In the genomic region with DNA sequence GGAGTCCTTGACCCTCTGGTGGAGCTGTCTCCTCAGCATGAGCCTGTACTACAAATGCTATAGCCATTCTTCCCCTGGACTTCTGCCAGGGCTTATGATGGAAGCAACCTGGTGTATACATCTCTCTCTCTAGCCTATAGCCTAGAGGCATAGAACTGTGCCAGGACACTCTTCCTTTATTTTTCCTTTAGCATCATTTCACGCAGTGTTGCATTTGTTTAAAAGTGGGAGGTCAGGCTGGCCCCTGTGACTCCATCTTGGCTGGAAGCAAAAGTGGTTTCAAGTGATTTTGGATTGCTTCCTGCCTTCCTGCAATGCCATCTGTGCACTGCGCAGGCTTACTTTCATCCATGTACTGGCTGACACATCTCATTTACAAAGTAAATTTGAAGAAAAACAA, we compare ENCODE assay signal across 24 mouse cellular contexts. TPM values are rescaled to one million over a fixed set of nuclear protein-coding genes. Genes with fewer than 3 reads are reported as not detected.
A peak's percentile ranks its signal among the peaks of the same experiment; 100 is the strongest.
DNase-seq lines count a peak whose midpoint lies in the region; ATAC-seq lines count a peak whose summit lies in the region.
"Had no signal": no experiment of that assay in that cellular context is flagged by ENCODE, and none has a peak within 500 bp of the region (broad histone marks: within the 10 kb centered on the region; RNA-seq: fewer than 3 reads in every experiment).

No protein-coding gene starts in this region.

- ATAC-seq in embryonic facial prominence, embryonic 14.5 days (ENCODE audit: low read depth) = peak; percentile 62; the same call in 1 of the 2 replicates
- no peak for ATAC-seq in midbrain, embryonic 14.5 days (ENCODE audit: low FRiP score, low TSS enrichment)
- no peak for ATAC-seq in midbrain, embryonic 11.5 days (ENCODE audit: low FRiP score)
- no peak for ATAC-seq in kidney, embryonic 15.5 days (replicated peaks; ENCODE audit: low FRiP score)
- ATAC-seq: intestine, embryonic 15.5 days had no signal

- H3K27me3 ChIP-seq in embryonic facial prominence, embryonic 14.5 days (replicated peaks; ENCODE audit: control insufficient read depth, insufficient read depth, low read length) = no peaks in the 10 kb centered on the region
- H3K27me3 ChIP-seq in embryonic facial prominence, embryonic 10.5 days (replicated peaks; ENCODE audit: low read depth, poor library complexity, severe bottlenecking) = no peaks in the 10 kb centered on the region
- no peaks in the 10 kb centered on the region for H3K27me3 ChIP-seq in midbrain, embryonic 14.5 days (ENCODE audit: control insufficient read depth, insufficient read depth, low read length)
- H3K27me3 ChIP-seq in midbrain, embryonic 11.5 days (ENCODE audit: control insufficient read depth, insufficient read depth, low read length) = no peaks in the 10 kb centered on the region
- no peaks in the 10 kb centered on the region for H3K27me3 ChIP-seq in kidney, embryonic 15.5 days
- H3K27me3 ChIP-seq: heart, embryonic 15.5 days; hindbrain, embryonic 15.5 days; intestine, embryonic 15.5 days; limb, embryonic 15.5 days; lung, embryonic 15.5 days had no signal

- H3K36me3 ChIP-seq in embryonic facial prominence, embryonic 14.5 days (ENCODE audit: control insufficient read depth, insufficient read depth, low read length) = no peaks in the 10 kb centered on the region
- no peaks in the 10 kb centered on the region for H3K36me3 ChIP-seq in embryonic facial prominence, embryonic 10.5 days (replicated peaks)
- no peaks in the 10 kb centered on the region for H3K36me3 ChIP-seq in midbrain, embryonic 14.5 days (ENCODE audit: control insufficient read depth, insufficient read depth, low read length)
- H3K36me3 ChIP-seq in midbrain, embryonic 11.5 days (ENCODE audit: control insufficient read depth, insufficient read depth, low read length) = no peaks in the 10 kb centered on the region
- no peaks in the 10 kb centered on the region for H3K36me3 ChIP-seq in kidney, embryonic 15.5 days
- H3K36me3 ChIP-seq: forebrain, embryonic 10.5 days; heart, embryonic 15.5 days; hindbrain, embryonic 15.5 days; intestine, embryonic 15.5 days; limb, embryonic 15.5 days; lung, embryonic 15.5 days had no signal

- peak; percentile 34 for DNase-seq in embryonic facial prominence, embryonic 14.5 days (ENCODE audit: low spot score)
- DNase-seq in embryonic facial prominence, embryonic 10.5 days (ENCODE audit: low spot score) = no peak
- DNase-seq in midbrain, embryonic 14.5 days = peak; percentile 2
- DNase-seq in midbrain, embryonic 11.5 days (ENCODE audit: low spot score, missing footprints) = no peak
- DNase-seq in cerebellum, adult 8-10 months = peak; percentile 7
- DNase-seq in cerebellum, postnatal 36 days = peak; percentile 30 to 36
- DNase-seq in embryo, embryonic 11 days = no peak
- DNase-seq: adrenal gland, postnatal 36 days; gastrocnemius, adult 2 months; heart, postnatal 36 days; kidney, adult 9 months; kidney, postnatal 4 days; lung, postnatal 4 days; thymus, adult 2 months; thymus, postnatal 4 days had no signal

- 69% methylated on average over 2 of the region's 2 CpGs for WGBS in embryonic facial prominence, embryonic 14.5 days
- 81% methylated on average over 2 of the region's 2 CpGs for WGBS in embryonic facial prominence, embryonic 10.5 days
- 92% methylated on average over 2 of the region's 2 CpGs for WGBS in midbrain, embryonic 14.5 days
- 83% methylated on average over 2 of the region's 2 CpGs for WGBS in midbrain, embryonic 11.5 days
- WGBS in kidney, embryonic 15.5 days = 67% methylated on average over 2 of the region's 2 CpGs

- no peak overlapping the region for H3K9ac ChIP-seq in embryonic facial prominence, embryonic 14.5 days (ENCODE audit: low read depth, low read length)
- H3K9ac ChIP-seq in midbrain, embryonic 14.5 days (replicated peaks; ENCODE audit: low read length) = no peak overlapping the region
- H3K9ac ChIP-seq in midbrain, embryonic 11.5 days (ENCODE audit: low read length) = no peak overlapping the region
- H3K9ac ChIP-seq in kidney, embryonic 15.5 days = no peak overlapping the region
- H3K9ac ChIP-seq: heart, embryonic 15.5 days; hindbrain, embryonic 15.5 days; intestine, embryonic 15.5 days; limb, embryonic 15.5 days; liver, embryonic 14.5 days; lung, embryonic 15.5 days had no signal

- no peaks in the 10 kb centered on the region for H3K9me3 ChIP-seq in embryonic facial prominence, embryonic 14.5 days (ENCODE audit: control insufficient read depth, low read length)
- no peaks in the 10 kb centered on the region for H3K9me3 ChIP-seq in embryonic facial prominence, embryonic 10.5 days
- no peaks in the 10 kb centered on the region for H3K9me3 ChIP-seq in midbrain, embryonic 14.5 days (ENCODE audit: control insufficient read depth, low read length)
- no peaks in the 10 kb centered on the region for H3K9me3 ChIP-seq in midbrain, embryonic 11.5 days (ENCODE audit: control insufficient read depth, low read length)
- no peaks in the 10 kb centered on the region for H3K9me3 ChIP-seq in kidney, embryonic 15.5 days (replicated peaks)
- H3K9me3 ChIP-seq: forebrain, embryonic 10.5 days; heart, embryonic 15.5 days; hindbrain, embryonic 15.5 days; intestine, embryonic 15.5 days; limb, embryonic 15.5 days; lung, embryonic 15.5 days had no signal

- H3K27ac ChIP-seq in embryonic facial prominence, embryonic 14.5 days (replicated peaks; ENCODE audit: low read depth, low read length) = no peak overlapping the region
- H3K27ac ChIP-seq in embryonic facial prominence, embryonic 10.5 days (replicated peaks) = no peak overlapping the region
- H3K27ac ChIP-seq in midbrain, embryonic 14.5 days (replicated peaks; ENCODE audit: low read depth, low read length) = no peak overlapping the region
- no peak overlapping the region for H3K27ac ChIP-seq in midbrain, embryonic 11.5 days (ENCODE audit: low read depth, low read length)
- no peak overlapping the region for H3K27ac ChIP-seq in kidney, embryonic 15.5 days
- H3K27ac ChIP-seq: forebrain, embryonic 10.5 days; gastrocnemius, adult 2 months; heart, embryonic 15.5 days; hindbrain, embryonic 15.5 days; intestine, embryonic 15.5 days; limb, embryonic 15.5 days; liver, embryonic 14.5 days; lung, embryonic 15.5 days; stomach, postnatal 0 days had no signal

- H3K4me1 ChIP-seq in embryonic facial prominence, embryonic 14.5 days (ENCODE audit: control insufficient read depth, insufficient read depth, low read length) = no peaks in the 10 kb centered on the region
- no peaks in the 10 kb centered on the region for H3K4me1 ChIP-seq in embryonic facial prominence, embryonic 10.5 days
- H3K4me1 ChIP-seq in midbrain, embryonic 14.5 days (ENCODE audit: control insufficient read depth, insufficient read depth, low read length) = no peaks in the 10 kb centered on the region
- no peaks in the 10 kb centered on the region for H3K4me1 ChIP-seq in midbrain, embryonic 11.5 days (ENCODE audit: control insufficient read depth, insufficient read depth, low read length)
- H3K4me1 ChIP-seq in kidney, embryonic 15.5 days = no peaks in the 10 kb centered on the region
- H3K4me1 ChIP-seq: forebrain, embryonic 10.5 days; heart, embryonic 15.5 days; hindbrain, embryonic 15.5 days; intestine, embryonic 15.5 days; limb, embryonic 15.5 days; lung, embryonic 15.5 days had no signal

- no peak overlapping the region for H3K4me3 ChIP-seq in embryonic facial prominence, embryonic 14.5 days (ENCODE audit: low read depth, low read length)
- no peak overlapping the region for H3K4me3 ChIP-seq in embryonic facial prominence, embryonic 10.5 days
- no peak overlapping the region for H3K4me3 ChIP-seq in midbrain, embryonic 14.5 days (replicated peaks; ENCODE audit: low read depth, low read length)
- H3K4me3 ChIP-seq in midbrain, embryonic 11.5 days (ENCODE audit: low read depth, low read length) = no peak overlapping the region
- no peak overlapping the region for H3K4me3 ChIP-seq in kidney, embryonic 15.5 days (replicated peaks)
- H3K4me3 ChIP-seq: forebrain, embryonic 10.5 days; gastrocnemius, adult 2 months; heart, embryonic 15.5 days; hindbrain, embryonic 15.5 days; intestine, embryonic 15.5 days; limb, embryonic 15.5 days; lung, embryonic 15.5 days had no signal

- no peak overlapping the region for H3K4me2 ChIP-seq in embryonic facial prominence, embryonic 14.5 days (ENCODE audit: low read depth, low read length)
- H3K4me2 ChIP-seq in midbrain, embryonic 14.5 days (ENCODE audit: low read length) = no peak overlapping the region
- no peak overlapping the region for H3K4me2 ChIP-seq in midbrain, embryonic 11.5 days
- no peak overlapping the region for H3K4me2 ChIP-seq in kidney, embryonic 15.5 days
- H3K4me2 ChIP-seq: heart, embryonic 15.5 days; hindbrain, embryonic 15.5 days; intestine, embryonic 15.5 days; limb, embryonic 15.5 days; lung, embryonic 15.5 days had no signal

RNA-seq across cellular contexts. Expression of gene Mx1, which starts 28.5 kb away (rescaled TPM):
- polyA plus RNA-seq in embryonic facial prominence, embryonic 14.5 days (2014; fragmentation: Nextera tagmentation; extraction: Ambion mirVana) = 0.18 and 0.53 TPM in 2 replicates
- not detected in 2 replicates for polyA plus RNA-seq in embryonic facial prominence, embryonic 10.5 days (2016; fragmentation: Nextera tagmentation; extraction: Ambion mirVana)
- 0.99 TPM in 1 of 2 replicates, not detected in the other for polyA plus RNA-seq in midbrain, embryonic 14.5 days (2014; fragmentation: Nextera tagmentation; extraction: Ambion mirVana)
- polyA plus RNA-seq in midbrain, embryonic 11.5 days (2014; fragmentation: Nextera tagmentation; extraction: Ambion mirVana) = 0.04 TPM in 1 of 2 replicates, not detected in the other
- 0.39 and 0.43 TPM in 2 replicates for polyA plus RNA-seq in kidney, embryonic 15.5 days (2015; fragmentation: Nextera tagmentation; extraction: Ambion mirVana)
- polyA plus RNA-seq: heart, embryonic 15.5 days had no signal

Comparison
In these comparisons a context has a peak if more than half of its experiments do, and no peak if none do; other contexts are left out.
1. DNase-seq: peak in embryonic facial prominence, embryonic 14.5 days (single experiment), midbrain, embryonic 14.5 days (single experiment), cerebellum, adult 8-10 months (single experiment) and cerebellum, postnatal 36 days (2 of 2); none in embryonic facial prominence, embryonic 10.5 days (single experiment), midbrain, embryonic 11.5 days (single experiment) and embryo, embryonic 11 days (single experiment).